Mouse (Mus musculus) midbrain, embryonic 11.5 days (tissue): ENCODE measurements around the gene Aldh9a1. TPM values are rescaled to one million over a fixed set of nuclear protein-coding genes. Genes with fewer than 3 reads are reported as not detected.

Source experiments
- ATAC-seq: fragments of 200-750 bp; cut with Nextera tagmentation; 2 replicates; pipeline ENCODE4 v1.8.0; 2017; ENCODE audit warnings: moderate TSS enrichment, moderate library complexity; ENCODE audit not compliant: low FRiP score
- DNase-seq: peaks from one replicate; pipeline ENCODE4 v3.0.0; 2015; ENCODE audit warnings: low spot score; ENCODE audit errors: missing footprints
- H3K27ac ChIP-seq: fragments of 300-500 bp; sonication (generic); 2 replicates; pipeline ENCODE4 v1.5.1; 2014; ENCODE audit warnings: low read depth, low read length
- H3K27me3 ChIP-seq: fragments of 300-500 bp; sonication (generic); 2 replicates; pipeline ENCODE4 v1.6.1; 2014; ENCODE audit warnings: mild to moderate bottlenecking, low read length, moderate library complexity, mixed read lengths; ENCODE audit not compliant: control insufficient read depth, insufficient read depth
- H3K36me3 ChIP-seq: fragments of 300-500 bp; sonication (generic); 2 replicates; pipeline ENCODE4 v1.6.1; 2014; ENCODE audit warnings: mild to moderate bottlenecking, low read length, moderate library complexity, mixed read lengths; ENCODE audit not compliant: control insufficient read depth, insufficient read depth
- H3K4me1 ChIP-seq: fragments of 300-500 bp; sonication (generic); 2 replicates; pipeline ENCODE4 v1.6.1; 2014; ENCODE audit warnings: low read length; ENCODE audit not compliant: control insufficient read depth, insufficient read depth
- H3K4me2 ChIP-seq: fragments of 300-500 bp; sonication (generic); 2 replicates; pipeline ENCODE4 v1.6.1; 2014; ENCODE audit warnings: mild to moderate bottlenecking, moderate library complexity
- H3K4me3 ChIP-seq: fragments of 300-500 bp; sonication (generic); 2 replicates; pipeline ENCODE4 v1.5.1; 2014; ENCODE audit warnings: low read depth, low read length
- H3K9ac ChIP-seq: fragments of 300-500 bp; sonication (generic); 2 replicates; pipeline ENCODE4 v1.6.1; 2014; ENCODE audit warnings: low read length
- H3K9me3 ChIP-seq: fragments of 300-500 bp; sonication (generic); 2 replicates; pipeline ENCODE4 v1.6.1; 2016; ENCODE audit warnings: low read length; ENCODE audit not compliant: control insufficient read depth
- WGBS: fragments of 180-500 bp; shearing (Covaris S2); extraction: QIAGEN DNeasy Blood & Tissue Kit; methylation state at CpG from one replicate; pipeline ENCODE4 v1.1.7; 2014; 5-methylcytosine and 5-hydroxymethylcytosine counted together
- polyA plus RNA-seq: library from polyadenylated mRNA; unstranded; fragments of >200 nt; fragmentation: Nextera tagmentation; extraction: Ambion mirVana; gene quantifications from 2 replicates; pipeline ENCODE4 v1.2.1, GENCODE M21; 2014

Gene Aldh9a1
- polyA plus RNA-seq, 1 experiment from 2014 or later: 36.5 TPM

DNA sequence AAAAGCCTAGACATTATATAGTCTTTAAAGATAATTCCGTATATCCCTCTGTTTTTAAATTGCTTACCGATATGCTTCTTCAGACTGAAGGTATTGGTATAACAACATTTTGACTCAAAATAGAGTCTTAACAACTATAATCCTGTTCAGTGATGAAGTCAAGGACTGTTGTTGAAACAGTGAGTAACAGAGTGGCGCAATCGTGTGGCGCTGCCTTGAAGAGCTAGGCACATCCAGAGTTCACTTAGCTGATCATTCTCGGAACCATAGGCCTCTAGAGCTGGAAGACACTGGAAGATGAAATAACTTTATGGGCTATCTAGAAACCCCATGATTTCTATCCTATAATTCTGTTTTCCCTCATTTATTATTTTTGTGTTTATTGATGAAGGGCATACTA is 28.1 kb upstream of the Aldh9a1 start:
- ATAC-seq: no peak
- Histone ChIP-seq H3K27me3 (no peaks in the 10 kb centered on the region), H3K27ac (no peak overlapping the region), H3K4me1 (no peaks in the 10 kb centered on the region), H3K4me3 (no peak overlapping the region), H3K36me3 (peaks cover 15% of the 10 kb centered on the region), H3K4me2 (no peak overlapping the region), H3K9me3 (no peaks in the 10 kb centered on the region), H3K9ac (no peak overlapping the region)
- DNase-seq: no peak
- WGBS: 95% methylated on average over 6 of the region's 6 CpGs

DNA sequence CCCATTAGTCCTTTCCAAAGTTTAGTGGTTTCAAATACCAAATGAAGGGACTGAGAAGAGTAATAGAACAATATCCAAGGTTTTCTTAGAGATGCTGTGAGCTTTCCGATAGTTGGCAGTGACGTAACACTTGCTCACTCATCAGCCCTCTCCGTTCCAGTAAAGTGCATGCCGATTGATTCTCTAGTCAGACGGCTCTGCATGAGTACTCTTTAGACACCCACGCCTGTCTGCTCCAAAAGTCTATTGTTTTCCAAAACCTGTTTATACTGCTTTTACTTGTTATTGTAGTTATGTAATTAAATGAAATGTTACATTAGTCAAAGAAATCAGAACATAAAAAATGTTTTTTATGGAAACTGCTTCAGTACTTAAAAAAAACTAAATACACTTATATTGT is 21.0 kb upstream of the Aldh9a1 start:
- no peak overlapping the region for H3K27ac ChIP-seq
- H3K27me3 ChIP-seq: no peaks in the 10 kb centered on the region
- H3K4me2 ChIP-seq: no peak overlapping the region
- H3K36me3 ChIP-seq: peaks cover 11% of the 10 kb centered on the region
- no peak overlapping the region for H3K9ac ChIP-seq
- DNase-seq (no peak), ATAC-seq (no peak)
- WGBS: 92% methylated on average over 6 of the region's 6 CpGs
- H3K4me3 ChIP-seq: no peak overlapping the region
- H3K9me3 ChIP-seq: no peaks in the 10 kb centered on the region
- no peaks in the 10 kb centered on the region for H3K4me1 ChIP-seq

GRCm38 (mm10) chr1:167331106-167331505 is 18.7 kb upstream of the Aldh9a1 start:
- H3K36me3 ChIP-seq: peaks cover 7% of the 10 kb centered on the region

DNA sequence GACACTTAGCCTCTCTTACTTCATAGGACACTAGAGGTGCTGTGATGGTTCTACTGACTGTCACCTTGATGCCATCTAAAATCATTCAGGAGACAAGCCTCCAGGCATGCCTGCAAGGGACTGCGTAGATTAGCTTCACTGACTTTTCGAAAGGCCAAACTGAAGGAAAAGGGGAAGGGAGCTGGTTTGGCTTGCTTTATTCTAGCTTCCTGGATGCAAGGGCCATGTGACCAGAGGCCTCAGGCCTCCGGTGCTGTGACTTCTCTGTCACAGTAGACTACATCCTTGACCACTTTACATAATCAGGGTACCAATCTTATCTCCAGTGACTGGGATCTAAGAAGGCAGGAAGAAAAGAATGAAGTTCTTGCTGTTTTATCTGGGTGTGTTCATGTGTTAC is 13.4 kb upstream of the Aldh9a1 start:
- ATAC-seq (no peak), DNase-seq (no peak)
- Histone ChIP-seq H3K27ac (no peak overlapping the region), H3K4me1 (no peaks in the 10 kb centered on the region), H3K4me2 (no peak overlapping the region), H3K4me3 (no peak overlapping the region), H3K27me3 (no peaks in the 10 kb centered on the region), H3K36me3 (no peaks in the 10 kb centered on the region), H3K9me3 (no peaks in the 10 kb centered on the region), H3K9ac (no peak overlapping the region)
- 95% methylated on average over 3 of the region's 3 CpGs for WGBS

More at GRCm38 (mm10) chr1:167331106-167331505, 18.7 kb upstream of the Aldh9a1 start:
- WGBS: 92% methylated on average over 8 of the region's 8 CpGs
- no peak overlapping the region for H3K4me2 ChIP-seq
- H3K4me1 ChIP-seq: no peaks in the 10 kb centered on the region
- ATAC-seq: no peak
- no peaks in the 10 kb centered on the region for H3K9me3 ChIP-seq
- no peak overlapping the region for H3K9ac ChIP-seq
- H3K4me3 ChIP-seq: no peak overlapping the region
- no peak overlapping the region for H3K27ac ChIP-seq
- DNase-seq: no peak
- H3K27me3 ChIP-seq: no peaks in the 10 kb centered on the region

GRCm38 (mm10) chr1:167337463-167338095 is 12.2 kb upstream of the Aldh9a1 start:
- Histone ChIP-seq H3K27ac (no peak overlapping the region), H3K27me3 (no peaks in the 10 kb centered on the region), H3K4me2 (no peak overlapping the region), H3K36me3 (no peaks in the 10 kb centered on the region), H3K9me3 (no peaks in the 10 kb centered on the region), H3K4me3 (no peak overlapping the region), H3K9ac (no peak overlapping the region), H3K4me1 (no peaks in the 10 kb centered on the region)
- DNase-seq (peak; percentile 99), ATAC-seq (peak; percentile 66; the same call in 1 of the 2 replicates)
- 20% methylated on average over 12 of the region's 12 CpGs for WGBS

DNA sequence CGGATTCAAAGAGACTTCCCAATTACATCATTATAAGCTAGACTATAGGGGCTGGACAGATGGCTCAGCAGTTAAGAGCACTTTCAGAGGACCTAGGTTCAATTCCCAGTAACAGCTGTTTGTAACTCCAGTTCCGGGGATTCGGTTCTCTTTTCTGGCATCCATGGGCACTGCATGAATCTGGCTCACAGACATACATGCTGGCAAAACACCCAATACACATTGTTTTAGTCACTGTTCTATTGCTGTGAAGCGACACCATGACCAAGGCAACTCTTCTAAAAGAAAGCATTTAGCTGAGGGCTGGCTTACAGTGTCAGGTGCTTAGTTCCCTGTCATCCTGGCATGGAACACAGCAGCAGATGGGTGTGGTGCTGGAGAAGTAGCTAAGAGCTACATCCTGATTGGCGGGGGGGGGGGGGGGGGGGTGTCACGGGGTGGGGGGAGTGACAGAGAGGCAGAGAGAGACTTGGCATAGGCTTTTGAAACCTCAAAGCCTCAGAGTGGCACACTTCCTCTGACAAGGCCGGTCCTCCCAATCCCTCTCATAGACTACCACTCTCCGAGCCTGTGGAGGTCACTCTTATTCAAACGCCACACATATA is 10.5 kb upstream of the Aldh9a1 start:
- ATAC-seq (no peak), DNase-seq (no peak)
- H3K27ac ChIP-seq: no peak overlapping the region
- H3K36me3 ChIP-seq: no peaks in the 10 kb centered on the region
- H3K9ac ChIP-seq: no peak overlapping the region
- no peaks in the 10 kb centered on the region for H3K9me3 ChIP-seq
- WGBS: 69% methylated on average over 9 of the region's 9 CpGs
- no peaks in the 10 kb centered on the region for H3K27me3 ChIP-seq
- H3K4me2 ChIP-seq: no peak overlapping the region
- no peak overlapping the region for H3K4me3 ChIP-seq
- no peaks in the 10 kb centered on the region for H3K4me1 ChIP-seq

- 1% methylated on average over 45 of the region's 47 CpGs for WGBS
- DNase-seq (peak; percentile 93), ATAC-seq (peak; percentile 52)
- no peak overlapping the region for H3K27ac ChIP-seq
- no peaks in the 10 kb centered on the region for H3K4me1 ChIP-seq
- peak overlapping the region; percentile 39 for H3K4me3 ChIP-seq
- no peaks in the 10 kb centered on the region for H3K9me3 ChIP-seq
- H3K4me2 ChIP-seq: peak overlapping the region; percentile 56
- peak overlapping the region; percentile 54 for H3K9ac ChIP-seq
- no peaks in the 10 kb centered on the region for H3K27me3 ChIP-seq
- H3K36me3 ChIP-seq: no peaks in the 10 kb centered on the region
These were observed 9.5 kb upstream of the Aldh9a1 start for GRCm38 (mm10) chr1:167340111-167340787.

GRCm38 (mm10) chr1:167340910-167341528 is 8.8 kb upstream of the Aldh9a1 start:
- no peaks in the 10 kb centered on the region for H3K4me1 ChIP-seq
- WGBS: 92% methylated on average over 3 of the region's 3 CpGs
- DNase-seq (no peak), ATAC-seq (peak; percentile 43; the same call in 1 of the 2 replicates)
- H3K27me3 ChIP-seq: no peaks in the 10 kb centered on the region
- H3K9me3 ChIP-seq: no peaks in the 10 kb centered on the region
- no peak overlapping the region; the same call in 1 of the 2 replicates for H3K4me2 ChIP-seq
- no peak overlapping the region for H3K27ac ChIP-seq
- no peak overlapping the region; the same call in 1 of the 2 replicates for H3K4me3 ChIP-seq
- H3K36me3 ChIP-seq: no peaks in the 10 kb centered on the region
- H3K9ac ChIP-seq: no peak overlapping the region

DNA sequence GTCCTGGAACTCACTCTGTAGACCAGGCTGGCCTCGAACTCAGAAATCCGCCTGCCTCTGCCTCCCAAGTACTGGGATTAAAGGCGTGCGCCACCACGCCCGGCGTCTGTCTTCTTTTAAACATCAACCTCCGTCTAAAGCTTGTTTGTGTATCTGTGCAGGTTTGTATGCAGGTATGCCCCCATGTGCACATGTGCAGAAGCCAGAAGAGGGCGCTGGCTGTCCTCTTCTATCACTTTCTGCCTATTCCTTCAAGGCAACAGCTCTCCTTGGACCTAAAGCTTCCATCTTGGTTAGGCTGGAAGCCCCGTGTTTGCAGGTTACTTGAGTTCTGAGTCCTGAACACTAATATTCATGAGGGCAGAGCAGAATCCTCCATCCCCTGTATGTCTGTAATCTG is 7.0 kb upstream of the Aldh9a1 start:
- Histone ChIP-seq H3K9me3 (no peaks in the 10 kb centered on the region), H3K27me3 (no peaks in the 10 kb centered on the region), H3K4me2 (no peak overlapping the region), H3K36me3 (no peaks in the 10 kb centered on the region), H3K27ac (no peak overlapping the region), H3K4me1 (no peaks in the 10 kb centered on the region), H3K9ac (no peak overlapping the region), H3K4me3 (no peak overlapping the region)
- 90% methylated on average over 9 of the region's 10 CpGs for WGBS
- no peak for ATAC-seq
- DNase-seq: no peak
